Mouse (Mus musculus): ENCODE data around the gene Samd4b. TPM values are rescaled to one million over a fixed set of nuclear protein-coding genes. Genes with fewer than 3 reads are reported as not detected.

The Samd4b gene
- polyA plus RNA-seq, 1 experiment = 54.1 TPM

DNA sequence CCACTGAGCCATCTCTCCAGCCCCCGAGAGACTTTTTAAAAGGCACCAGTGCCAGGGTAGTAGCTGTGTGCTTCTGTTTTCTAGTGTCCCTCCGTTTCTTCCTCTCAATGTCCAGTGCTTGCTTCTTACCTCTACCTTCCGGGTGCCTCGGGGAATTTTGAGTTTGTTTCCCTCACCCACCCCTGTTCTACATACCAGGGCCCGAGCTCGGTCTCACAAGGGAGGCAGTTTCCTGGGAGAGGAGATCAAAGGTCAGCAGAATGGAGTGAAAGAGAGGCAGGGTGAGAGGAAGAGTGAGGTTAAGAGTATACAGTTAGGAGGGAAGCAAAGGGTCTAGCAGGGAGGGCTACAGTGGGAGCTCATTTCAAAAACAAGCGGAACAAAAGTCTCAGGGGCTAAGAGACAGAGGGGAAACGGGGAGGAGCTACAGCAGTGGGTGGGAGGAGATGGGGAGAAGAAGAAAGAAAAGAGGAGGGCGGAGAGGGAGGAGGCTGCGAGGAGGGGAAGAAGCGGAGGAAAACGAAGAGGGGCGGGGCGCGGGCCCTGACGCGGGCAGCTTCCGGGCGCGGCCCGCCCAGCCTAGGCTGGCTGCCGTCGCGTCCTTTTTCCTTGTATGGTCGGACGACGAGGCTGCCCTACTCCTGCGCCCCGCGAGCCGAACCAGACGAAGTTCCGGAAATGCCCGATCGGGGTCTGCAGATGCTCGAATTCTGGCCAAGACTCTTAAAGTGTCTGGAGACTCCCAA lies 222.6 kb downstream of the Samd4b start:
- WGBS = 1% methylated on average over 36 of the region's 36 CpGs
- Histone ChIP-seq H3K27me3 (ENCODE audit: control insufficient read depth, insufficient read depth, low read length) (no peaks in the 10 kb centered on the region), H3K4me1 (ENCODE audit: control insufficient read depth, insufficient read depth, low read length) (no peaks in the 10 kb centered on the region), H3K27ac (ENCODE audit: insufficient read depth, low read length) (peak overlapping the region; percentile 46; the same call in 1 of the 2 replicates), H3K4me3 (replicated peaks; ENCODE audit: insufficient read depth, low read depth, low read length) (peak overlapping the region; percentile 54)
- TF ChIP-seq CTCF (IDR thresholded peaks at IDR 0.05; ENCODE audit: borderline replicate concordance, insufficient read depth, low read depth, low read length) = no peak
- TF ChIP-seq POLR2A (IDR thresholded peaks at IDR 0.05; ENCODE audit: borderline replicate concordance, insufficient read depth, low read length) = no peak
- DNase-seq = peak; percentile 65 to 72

DNA sequence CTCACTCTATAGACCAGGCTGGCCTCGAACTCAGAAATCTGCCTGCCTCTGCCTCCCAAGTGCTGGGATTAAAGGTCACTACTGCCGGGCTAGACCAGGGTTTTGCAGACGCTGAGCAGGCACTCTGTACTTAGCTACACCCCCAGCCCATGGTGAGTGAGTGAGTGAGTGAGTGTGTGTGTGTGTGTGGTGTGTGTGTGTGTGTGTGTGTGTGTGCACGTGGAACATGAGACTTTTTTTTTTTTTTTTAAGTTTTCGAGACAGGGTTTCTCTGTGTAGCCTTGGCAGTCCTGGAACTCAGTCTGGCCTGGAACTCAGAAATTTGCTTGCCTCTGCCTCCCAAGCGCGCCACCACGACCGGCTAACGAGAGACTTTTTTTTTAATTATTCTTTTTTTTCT lies 223.3 kb downstream of the Samd4b start:
- H3K27me3 ChIP-seq (ENCODE audit: control insufficient read depth, insufficient read depth, low read length) = no peaks in the 10 kb centered on the region
- no peaks in the 10 kb centered on the region for H3K4me1 ChIP-seq (ENCODE audit: control insufficient read depth, insufficient read depth, low read length)
- no peak for DNase-seq
- 75% methylated on average over 10 of the region's 10 CpGs for WGBS
- no peak for TF ChIP-seq CTCF (IDR thresholded peaks at IDR 0.05; ENCODE audit: borderline replicate concordance, insufficient read depth, low read depth, low read length)
- TF ChIP-seq POLR2A (IDR thresholded peaks at IDR 0.05; ENCODE audit: borderline replicate concordance, insufficient read depth, low read length) = no peak
- H3K4me3 ChIP-seq (replicated peaks; ENCODE audit: insufficient read depth, low read depth, low read length) = no peak overlapping the region
- no peak overlapping the region for H3K27ac ChIP-seq (ENCODE audit: insufficient read depth, low read length)

DNA sequence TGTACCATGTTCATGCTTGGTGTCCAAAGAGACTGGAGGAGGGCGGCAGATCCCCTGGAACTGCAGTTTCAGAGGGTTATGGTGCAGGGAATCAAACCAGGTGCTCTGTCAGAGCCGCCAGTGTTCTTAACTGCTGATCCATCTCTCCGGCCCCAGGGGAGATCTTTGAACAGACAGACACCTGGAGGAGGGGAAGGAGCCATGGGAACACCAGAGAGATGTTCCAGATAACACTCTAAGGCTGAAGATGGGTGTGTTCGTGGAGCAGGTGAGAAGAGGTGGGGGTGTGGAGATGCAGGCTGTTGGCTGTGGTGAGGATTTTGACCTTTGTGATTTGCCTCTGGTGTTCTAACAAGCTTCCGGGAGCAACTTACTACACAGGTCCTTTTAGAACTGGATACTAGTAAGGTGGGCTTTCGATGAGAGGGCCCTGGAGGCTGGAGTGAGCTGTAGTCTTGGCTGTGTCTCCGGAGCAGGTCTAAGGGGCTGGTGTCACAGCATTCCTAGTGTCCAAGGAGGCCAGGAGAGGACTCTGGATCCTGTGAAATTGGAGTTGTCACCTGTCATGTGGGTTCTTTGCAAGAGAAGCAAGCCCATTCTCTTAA lies 224.0 kb downstream of the Samd4b start:
- Histone ChIP-seq H3K27ac (ENCODE audit: insufficient read depth, low read length) (no peak overlapping the region), H3K27me3 (ENCODE audit: control insufficient read depth, insufficient read depth, low read length) (no peaks in the 10 kb centered on the region), H3K4me3 (replicated peaks; ENCODE audit: insufficient read depth, low read depth, low read length) (no peak overlapping the region), H3K4me1 (ENCODE audit: control insufficient read depth, insufficient read depth, low read length) (no peaks in the 10 kb centered on the region)
- no peak for TF ChIP-seq CTCF (IDR thresholded peaks at IDR 0.05; ENCODE audit: borderline replicate concordance, insufficient read depth, low read depth, low read length)
- TF ChIP-seq POLR2A (IDR thresholded peaks at IDR 0.05; ENCODE audit: borderline replicate concordance, insufficient read depth, low read length) = no peak
- WGBS = 85% methylated on average over 7 of the region's 7 CpGs
- no peak for DNase-seq

DNA sequence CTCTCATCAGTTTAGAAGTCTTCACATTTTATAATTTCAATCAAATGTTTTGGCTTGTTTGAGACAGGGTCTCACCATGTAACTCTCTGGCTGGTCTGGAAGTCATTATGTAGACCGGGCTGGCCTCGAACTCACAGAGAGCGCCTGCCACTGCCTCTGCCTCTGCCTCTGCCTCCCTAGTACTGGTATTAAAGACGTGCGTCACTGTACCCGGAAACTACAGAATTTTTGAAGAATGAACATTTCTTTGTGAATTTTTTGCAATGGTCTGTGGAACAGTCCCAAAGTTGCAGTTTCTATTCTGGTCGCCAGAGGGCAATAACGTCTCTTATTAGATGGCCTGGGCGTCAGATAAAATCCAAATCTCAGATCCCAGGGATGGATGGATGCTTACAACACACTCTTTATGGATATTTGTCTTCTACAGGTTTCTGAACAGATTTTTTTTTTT lies 224.8 kb downstream of the Samd4b start:
- Histone ChIP-seq H3K27me3 (ENCODE audit: control insufficient read depth, insufficient read depth, low read length) (no peaks in the 10 kb centered on the region), H3K4me1 (ENCODE audit: control insufficient read depth, insufficient read depth, low read length) (no peaks in the 10 kb centered on the region), H3K27ac (ENCODE audit: insufficient read depth, low read length) (no peak overlapping the region), H3K4me3 (replicated peaks; ENCODE audit: insufficient read depth, low read depth, low read length) (peak overlapping the region; percentile 80)
- under 1% methylated on average over 9 of the region's 9 CpGs for WGBS
- TF ChIP-seq POLR2A (IDR thresholded peaks at IDR 0.05; ENCODE audit: borderline replicate concordance, insufficient read depth, low read length) = no peak
- peak; percentile 38; the same call in 1 of the 2 replicates for TF ChIP-seq CTCF (IDR thresholded peaks at IDR 0.05; ENCODE audit: borderline replicate concordance, insufficient read depth, low read depth, low read length)
- peak; percentile 66 to 72 for DNase-seq

DNA sequence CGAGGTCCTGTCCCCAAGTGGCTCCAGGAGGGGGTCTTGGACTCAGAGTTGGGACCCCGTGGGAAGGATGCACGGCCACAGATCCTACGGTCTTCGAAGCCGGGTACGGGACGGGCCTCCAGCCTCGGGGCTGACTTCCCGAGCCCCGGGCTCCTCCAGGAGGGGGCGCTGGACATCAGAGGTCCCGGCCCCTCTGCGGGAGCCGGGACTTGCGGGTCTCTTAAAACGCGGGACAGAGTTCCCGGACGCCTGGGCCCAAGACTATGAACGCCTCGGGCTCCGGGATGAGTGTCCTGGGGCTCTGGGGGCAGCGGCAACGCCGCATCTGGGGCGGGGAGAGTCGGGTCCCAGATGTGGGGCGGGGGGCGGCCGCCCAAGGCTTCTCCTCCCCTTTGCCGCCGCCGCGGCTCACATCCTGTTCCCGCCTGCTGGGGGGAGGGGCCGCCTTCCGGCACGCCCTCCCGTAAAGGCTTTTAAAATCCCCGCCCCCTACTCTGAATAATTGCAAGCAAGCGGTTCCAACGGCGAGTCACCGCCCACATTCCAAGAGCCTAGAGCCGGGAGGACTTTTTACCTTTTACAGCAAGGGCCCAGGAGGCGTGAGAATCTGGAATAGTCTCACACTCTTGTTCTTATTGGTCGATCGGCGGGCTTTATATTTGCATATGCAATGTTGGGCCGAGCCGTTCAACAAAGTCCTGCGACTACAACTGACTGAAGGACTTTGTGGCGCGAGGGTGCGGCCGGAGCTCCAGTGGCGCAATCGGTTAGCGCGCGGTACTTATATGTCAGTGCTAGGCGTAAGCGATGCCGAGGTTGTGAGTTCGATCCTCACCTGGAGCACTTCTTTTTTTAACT lies 225.5 kb downstream of the Samd4b start, which contains the start of gene Plekhg2:
Gene Plekhg2 (minus strand): TSS at position 349 of the 858 bp plus-strand sequence.
- Histone ChIP-seq H3K4me3 (replicated peaks; ENCODE audit: insufficient read depth, low read depth, low read length) (peak within 1 kb of the TSS; percentile 80), H3K27ac (ENCODE audit: insufficient read depth, low read length) (no peak within 1 kb of the TSS), H3K27me3 (ENCODE audit: control insufficient read depth, insufficient read depth, low read length) (no peaks in the 10 kb centered on the region), H3K4me1 (ENCODE audit: control insufficient read depth, insufficient read depth, low read length) (no peaks in the 10 kb centered on the region)
- TF ChIP-seq CTCF (IDR thresholded peaks at IDR 0.05; ENCODE audit: borderline replicate concordance, insufficient read depth, low read depth, low read length) (0 out of 2 replicates have a peak, but pooled peaks have one; percentile 16), POLR2A (IDR thresholded peaks at IDR 0.05; ENCODE audit: borderline replicate concordance, insufficient read depth, low read length) (no peak)
- under 1% methylated on average over 65 of the region's 66 CpGs for WGBS
- DNase-seq = peak; percentile 90 to 93

DNA sequence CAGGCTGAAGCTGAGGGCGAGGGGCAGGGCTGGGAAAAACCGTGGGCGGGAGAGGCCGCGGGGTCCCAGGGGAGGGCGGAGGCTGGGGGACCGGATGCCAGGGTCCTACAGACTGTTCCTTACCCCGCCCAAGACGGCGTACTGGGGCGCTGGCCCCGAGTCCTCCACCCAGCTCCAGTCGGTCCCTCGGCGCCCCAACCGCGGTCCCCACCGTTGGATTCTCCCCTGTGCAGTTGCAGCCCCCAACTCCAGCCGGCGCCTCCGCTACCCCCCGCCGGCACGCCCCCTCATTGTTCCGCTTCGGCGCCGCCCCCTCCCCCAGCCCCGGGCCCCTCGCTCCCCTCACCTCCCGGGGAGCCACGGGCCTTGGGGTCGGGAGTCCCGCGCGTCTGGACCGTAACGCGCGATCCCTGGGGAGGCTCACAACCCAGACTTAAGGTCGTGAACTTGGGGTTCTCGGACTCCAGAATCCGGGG lies 226.4 kb downstream of the Samd4b start:
- TF ChIP-seq CTCF (IDR thresholded peaks at IDR 0.05; ENCODE audit: borderline replicate concordance, insufficient read depth, low read depth, low read length) (no peak), POLR2A (IDR thresholded peaks at IDR 0.05; ENCODE audit: borderline replicate concordance, insufficient read depth, low read length) (no peak)
- Histone ChIP-seq H3K27ac (ENCODE audit: insufficient read depth, low read length) (no peak overlapping the region), H3K4me1 (ENCODE audit: control insufficient read depth, insufficient read depth, low read length) (no peaks in the 10 kb centered on the region), H3K4me3 (replicated peaks; ENCODE audit: insufficient read depth, low read depth, low read length) (peak overlapping the region; percentile 80), H3K27me3 (ENCODE audit: control insufficient read depth, insufficient read depth, low read length) (no peaks in the 10 kb centered on the region)
- 1% methylated on average over 43 of the region's 43 CpGs for WGBS
- no peak for DNase-seq

DNA sequence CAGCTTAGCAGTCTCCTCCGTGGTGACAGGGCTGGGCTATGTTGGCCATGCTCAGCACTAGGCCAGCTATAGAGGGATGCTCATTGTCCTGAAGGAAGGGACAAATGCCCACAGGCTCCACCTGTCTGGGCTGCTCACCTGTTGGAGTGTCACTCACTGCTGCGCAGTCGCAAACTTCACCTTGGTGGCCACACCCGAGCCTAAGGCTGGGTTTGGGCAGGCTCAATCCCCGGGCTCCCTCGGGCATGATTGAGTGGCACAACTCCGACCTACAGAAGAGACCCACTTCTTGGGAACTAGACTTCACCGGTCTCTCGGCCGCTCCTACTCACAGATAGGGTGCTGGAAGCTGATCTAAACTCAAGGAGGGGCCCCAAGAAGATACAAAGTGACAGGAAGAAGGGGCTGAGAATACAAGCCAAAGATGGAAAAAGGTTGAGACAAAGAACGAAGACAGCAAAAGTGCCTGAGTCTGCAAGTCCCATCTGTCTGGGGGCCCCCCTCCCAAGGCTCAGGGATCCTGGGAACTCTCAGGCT lies 226.9 kb downstream of the Samd4b start:
- H3K4me3 ChIP-seq (replicated peaks; ENCODE audit: insufficient read depth, low read depth, low read length) = no peak overlapping the region
- no peaks in the 10 kb centered on the region for H3K4me1 ChIP-seq (ENCODE audit: control insufficient read depth, insufficient read depth, low read length)
- WGBS = 15% methylated on average over 11 of the region's 11 CpGs
- no peak for DNase-seq
- no peak for TF ChIP-seq CTCF (IDR thresholded peaks at IDR 0.05; ENCODE audit: borderline replicate concordance, insufficient read depth, low read depth, low read length)
- no peak for TF ChIP-seq POLR2A (IDR thresholded peaks at IDR 0.05; ENCODE audit: borderline replicate concordance, insufficient read depth, low read length)
- no peaks in the 10 kb centered on the region for H3K27me3 ChIP-seq (ENCODE audit: control insufficient read depth, insufficient read depth, low read length)
- H3K27ac ChIP-seq (ENCODE audit: insufficient read depth, low read length) = no peak overlapping the region
